Mouse (Mus musculus) limb, embryonic 13.5 days (tissue): Measurements from ENCODE around the gene Ccdc24. TPM values are rescaled to one million over a fixed set of nuclear protein-coding genes. Genes with fewer than 3 reads are reported as not detected.
A peak's percentile ranks its signal among the peaks of the same experiment; 100 is the strongest.

ENCODE experiments used
- ATAC-seq: fragments of 200-750 bp; cut with Nextera tagmentation; 2 replicates; pipeline ENCODE4 v1.8.0; 2017; ENCODE audit warnings: low read depth, moderate number of reproducible peaks, moderate TSS enrichment; ENCODE audit not compliant: low FRiP score
- H3K27ac ChIP-seq: fragments of 300-500 bp; sonication (generic); 2 replicates; pipeline ENCODE4 v1.5.1; 2015; ENCODE audit warnings: inconsistent platforms, mild to moderate bottlenecking, moderate library complexity
- H3K27me3 ChIP-seq: fragments of 300-500 bp; sonication (generic); 2 replicates; pipeline ENCODE4 v1.6.1; 2015; ENCODE audit warnings: mild to moderate bottlenecking, inconsistent platforms
- H3K36me3 ChIP-seq: fragments of 300-500 bp; sonication (generic); 2 replicates; pipeline ENCODE4 v1.6.1; 2015; ENCODE audit warnings: inconsistent platforms, mild to moderate bottlenecking, moderate library complexity
- H3K4me1 ChIP-seq: fragments of 300-500 bp; sonication (generic); 2 replicates; pipeline ENCODE4 v1.6.1; 2015; ENCODE audit warnings: inconsistent platforms
- H3K4me2 ChIP-seq: fragments of 300-500 bp; sonication (generic); replicated peaks from 2 replicates; pipeline ENCODE4 v1.6.1; 2015; ENCODE audit warnings: inconsistent platforms, mild to moderate bottlenecking, moderate library complexity
- H3K4me3 ChIP-seq: fragments of 300-500 bp; sonication (generic); 2 replicates; pipeline ENCODE4 v1.5.1; 2015; ENCODE audit warnings: moderate library complexity, mild to moderate bottlenecking, inconsistent platforms
- H3K9ac ChIP-seq: fragments of 300-500 bp; sonication (generic); 2 replicates; pipeline ENCODE4 v1.6.1; 2015; ENCODE audit warnings: mild to moderate bottlenecking, inconsistent platforms
- H3K9me3 ChIP-seq: fragments of 300-500 bp; sonication (generic); 2 replicates; pipeline ENCODE4 v1.6.1; 2016; ENCODE audit warnings: inconsistent platforms
- WGBS: fragments of 180-500 bp; shearing (Covaris S2); methylation state at CpG from one replicate; pipeline ENCODE4 v1.1.7; 2015; 5-methylcytosine and 5-hydroxymethylcytosine counted together
- polyA plus RNA-seq: library from polyadenylated mRNA; unstranded; fragments of >200 nt; fragmentation: Nextera tagmentation; extraction: Ambion mirVana; gene quantifications from 2 replicates; pipeline ENCODE4 v1.2.1, GENCODE M21; 2015

Ccdc24 gene
- 1.3 and 1.7 TPM in 2 replicates for polyA plus RNA-seq

DNA sequence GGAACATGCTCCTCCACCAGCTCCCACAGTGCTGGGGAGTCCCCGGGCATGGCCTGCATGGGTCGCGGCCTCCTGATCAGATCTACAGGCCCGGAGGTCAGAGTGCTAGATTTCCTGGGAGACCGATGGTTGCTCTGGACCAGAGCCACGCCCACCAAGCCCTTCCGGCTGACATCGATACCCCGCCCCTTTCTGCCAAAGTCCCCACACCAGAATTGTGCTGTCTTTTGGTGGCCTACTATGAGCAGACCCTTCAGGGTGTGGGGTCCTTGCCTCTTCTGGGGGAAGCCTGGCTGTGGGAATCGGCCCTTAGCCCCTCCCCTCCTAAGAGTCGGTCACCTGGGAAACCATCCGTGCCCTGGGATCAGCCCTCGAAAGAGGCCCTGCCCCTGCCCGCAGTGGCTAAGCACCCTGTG is at the start of gene Ccdc24:
Ccdc24 (minus strand) TSS at position 87 of the 416 bp plus-strand sequence.
- 8% methylated on average over 14 of the region's 14 CpGs for WGBS
- peaks cover 53% of the 10 kb centered on the region for H3K36me3 ChIP-seq
- peak within 1 kb of the TSS; percentile 45 for H3K9ac ChIP-seq
- peaks cover 16% of the 10 kb centered on the region for H3K4me1 ChIP-seq
- peak within 1 kb of the TSS; percentile 18 for H3K4me3 ChIP-seq
- no peaks in the 10 kb centered on the region for H3K9me3 ChIP-seq
- no peak for ATAC-seq
- H3K27ac ChIP-seq = no peak within 1 kb of the TSS
- H3K27me3 ChIP-seq = no peaks in the 10 kb centered on the region
- H3K4me2 ChIP-seq = peak within 1 kb of the TSS; percentile 56

DNA sequence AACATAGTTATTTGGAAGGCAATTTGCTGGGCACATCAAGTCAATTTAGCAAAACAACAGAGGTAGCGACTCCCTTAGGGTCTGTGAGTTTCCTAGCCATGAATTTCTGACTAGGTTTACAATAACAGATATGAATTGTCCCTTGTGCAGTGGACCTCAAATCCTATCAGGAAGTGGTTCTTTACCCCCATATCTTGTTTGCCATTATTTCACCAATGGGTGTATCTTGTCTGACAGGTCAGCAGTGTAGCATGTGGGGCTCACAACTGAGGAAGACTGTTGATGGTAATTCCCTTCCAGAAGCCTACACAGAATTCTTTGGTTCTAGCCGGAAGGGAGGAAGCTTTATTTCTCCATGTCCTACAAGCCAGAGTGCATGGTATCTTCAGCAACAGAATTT is 49.0 kb upstream of the Ccdc24 start:
- H3K27me3 ChIP-seq = peaks cover 15% of the 10 kb centered on the region
- H3K4me3 ChIP-seq = no peak overlapping the region
- WGBS = 86% methylated on average over 2 of the region's 2 CpGs
- H3K4me1 ChIP-seq = peaks cover 3% of the 10 kb centered on the region
- no peak overlapping the region for H3K27ac ChIP-seq
- no peak overlapping the region for H3K4me2 ChIP-seq
- H3K36me3 ChIP-seq = no peaks in the 10 kb centered on the region
- H3K9me3 ChIP-seq = no peaks in the 10 kb centered on the region
- no peak overlapping the region for H3K9ac ChIP-seq
- no peak for ATAC-seq

GRCm38 (mm10) chr4:117918762-117919161 is 46.4 kb upstream of the Ccdc24 start:
- no peak overlapping the region for H3K4me2 ChIP-seq
- H3K9ac ChIP-seq = no peak overlapping the region
- H3K4me1 ChIP-seq = peaks cover 15% of the 10 kb centered on the region
- no peaks in the 10 kb centered on the region for H3K27me3 ChIP-seq
- no peak for ATAC-seq
- H3K4me3 ChIP-seq = no peak overlapping the region
- H3K36me3 ChIP-seq = no peaks in the 10 kb centered on the region
- H3K27ac ChIP-seq = no peak overlapping the region
- 85% methylated on average over 5 of the region's 5 CpGs for WGBS
- no peaks in the 10 kb centered on the region for H3K9me3 ChIP-seq

GRCm38 (mm10) chr4:117918261-117918660 is 45.9 kb upstream of the Ccdc24 start:
- WGBS = 64% methylated on average over 3 of the region's 3 CpGs
- H3K4me2 ChIP-seq = no peak overlapping the region
- no peak overlapping the region for H3K27ac ChIP-seq
- peaks cover 20% of the 10 kb centered on the region for H3K4me1 ChIP-seq
- no peaks in the 10 kb centered on the region for H3K27me3 ChIP-seq
- no peak overlapping the region for H3K9ac ChIP-seq
- no peak for ATAC-seq
- no peak overlapping the region for H3K4me3 ChIP-seq
- no peaks in the 10 kb centered on the region for H3K36me3 ChIP-seq
- H3K9me3 ChIP-seq = no peaks in the 10 kb centered on the region

GRCm38 (mm10) chr4:117917847-117918246 is 45.5 kb upstream of the Ccdc24 start:
- Histone ChIP-seq H3K4me1 (peaks cover 24% of the 10 kb centered on the region), H3K27me3 (no peaks in the 10 kb centered on the region), H3K4me3 (no peak overlapping the region), H3K9me3 (no peaks in the 10 kb centered on the region), H3K4me2 (no peak overlapping the region), H3K9ac (no peak overlapping the region), H3K27ac (no peak overlapping the region), H3K36me3 (no peaks in the 10 kb centered on the region)
- WGBS = 90% methylated on average over 4 of the region's 4 CpGs
- no peak for ATAC-seq

DNA sequence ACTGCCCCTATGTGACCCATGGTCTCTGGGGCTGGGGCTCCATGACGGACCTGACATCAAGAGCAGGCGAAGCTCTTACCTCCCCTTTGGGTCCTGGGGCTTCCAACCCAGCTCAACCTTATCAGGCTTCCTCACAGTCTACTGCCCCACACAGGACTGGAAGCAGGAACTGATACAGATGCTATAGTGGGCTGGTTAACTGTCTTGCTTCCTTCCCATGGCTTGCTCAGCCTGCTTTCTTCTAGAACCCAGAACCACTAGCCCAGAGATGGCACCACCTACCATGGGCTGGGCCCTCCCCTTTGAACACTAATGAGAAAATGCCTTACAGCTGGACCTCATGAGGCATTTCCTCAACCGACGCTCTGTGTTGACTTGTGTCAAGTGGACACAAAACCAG is 45.0 kb upstream of the Ccdc24 start:
- H3K27ac ChIP-seq = no peak overlapping the region
- WGBS = 86% methylated on average over 4 of the region's 4 CpGs
- no peak for ATAC-seq
- no peak overlapping the region for H3K4me2 ChIP-seq
- H3K9me3 ChIP-seq = no peaks in the 10 kb centered on the region
- no peaks in the 10 kb centered on the region for H3K27me3 ChIP-seq
- no peak overlapping the region for H3K4me3 ChIP-seq
- no peak overlapping the region for H3K9ac ChIP-seq
- peaks cover 28% of the 10 kb centered on the region for H3K4me1 ChIP-seq
- H3K36me3 ChIP-seq = peaks cover 2% of the 10 kb centered on the region

- Histone ChIP-seq H3K4me3 (no peak overlapping the region), H3K4me2 (0 out of 2 replicates have a peak overlapping the region, but pooled peaks have one; percentile 100), H3K4me1 (peaks cover 28% of the 10 kb centered on the region), H3K9me3 (no peaks in the 10 kb centered on the region), H3K9ac (no peak overlapping the region), H3K27me3 (no peaks in the 10 kb centered on the region), H3K27ac (no peak overlapping the region), H3K36me3 (peaks cover 12% of the 10 kb centered on the region)
- WGBS = 89% methylated on average over 5 of the region's 5 CpGs
- no peak for ATAC-seq
These were observed 44.0 kb upstream of the Ccdc24 start for GRCm38 (mm10) chr4:117916386-117916785.

DNA sequence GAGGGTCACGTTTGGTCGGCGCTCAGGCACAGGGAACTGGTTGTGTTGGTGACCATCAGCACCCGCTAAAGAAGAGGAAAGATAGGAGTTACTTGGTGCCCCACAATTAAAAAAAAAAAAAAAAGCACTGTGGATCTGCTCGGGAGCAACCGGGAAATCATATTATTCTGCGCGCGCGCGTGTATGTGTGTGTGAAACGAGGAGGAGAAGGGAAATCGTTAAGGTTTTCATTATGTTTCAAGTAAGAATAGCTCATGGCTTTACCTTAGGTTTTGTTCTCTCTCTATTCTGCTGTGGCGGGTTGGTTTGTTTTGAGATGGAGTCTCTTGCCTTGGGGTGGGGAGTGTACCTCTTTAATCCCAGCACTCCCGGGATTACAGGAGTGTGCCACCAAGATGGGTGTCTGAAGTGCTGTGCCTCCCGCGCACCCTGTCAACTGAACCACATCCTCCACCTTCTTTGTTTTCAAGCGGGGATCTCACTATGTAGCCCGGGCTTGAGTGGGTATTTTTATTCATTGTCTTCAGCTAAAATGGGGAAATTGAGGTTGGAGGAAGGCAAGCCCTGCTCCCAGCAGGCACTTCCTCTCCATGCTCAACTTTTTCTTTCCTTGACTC is 43.2 kb upstream of the Ccdc24 start:
- Histone ChIP-seq H3K4me2 (peak overlapping the region; percentile 100), H3K4me1 (peaks cover 28% of the 10 kb centered on the region), H3K36me3 (peaks cover 20% of the 10 kb centered on the region), H3K27me3 (no peaks in the 10 kb centered on the region), H3K9me3 (no peaks in the 10 kb centered on the region), H3K4me3 (peak overlapping the region; percentile 80), H3K27ac (no peak overlapping the region), H3K9ac (peak overlapping the region; percentile 92)
- WGBS = 5% methylated on average over 19 of the region's 19 CpGs
- no peak for ATAC-seq

DNA sequence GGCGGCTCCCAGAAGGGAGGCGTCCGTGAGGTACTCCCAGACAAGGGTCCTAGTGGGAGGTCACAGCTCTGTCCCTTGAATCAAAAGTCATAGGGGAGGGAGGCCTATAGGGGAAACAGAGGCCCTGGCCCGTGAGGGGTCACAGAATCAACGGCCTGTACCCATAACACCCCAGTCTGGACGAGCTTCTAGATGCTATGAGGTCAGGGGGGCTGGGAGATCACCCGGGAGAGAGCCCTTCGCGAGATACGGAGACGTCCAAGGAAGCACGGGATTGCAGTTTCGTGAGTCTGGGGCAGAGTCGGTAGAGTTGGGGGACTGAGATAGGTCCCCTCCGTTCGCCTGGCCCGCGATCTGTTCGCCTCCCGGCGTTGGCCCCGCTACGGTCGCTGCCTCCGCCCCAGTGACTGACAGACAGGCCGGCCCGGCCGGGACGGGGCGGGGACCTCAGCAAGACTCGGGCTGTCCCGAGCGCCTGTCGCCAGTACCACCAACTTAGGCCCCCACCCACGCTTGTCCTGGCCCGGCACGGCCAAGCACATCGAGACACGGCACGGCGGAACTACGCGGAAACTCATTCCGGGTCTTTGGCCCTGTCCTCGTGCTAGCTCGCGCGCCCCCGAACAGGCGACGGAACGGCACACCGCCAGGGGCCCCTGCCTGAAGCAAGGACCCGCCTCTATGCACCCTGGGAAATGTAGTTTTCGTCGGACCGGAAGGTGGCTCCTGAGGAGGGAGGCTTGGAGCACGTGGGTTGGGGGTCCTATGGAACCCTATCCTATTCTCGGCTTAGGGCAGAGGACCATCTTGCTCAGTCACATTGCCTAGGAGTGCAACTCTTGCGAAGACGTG is 42.5 kb upstream of the Ccdc24 start, which contains the start of gene Ipo13:
Ipo13 (minus strand) TSS at position 409 of the 852 bp plus-strand sequence.
- WGBS = under 1% methylated on average over 61 of the region's 61 CpGs
- peak within 1 kb of the TSS; percentile 100 for H3K4me2 ChIP-seq
- peak; percentile 95 for ATAC-seq
- no peaks in the 10 kb centered on the region for H3K27me3 ChIP-seq
- no peaks in the 10 kb centered on the region for H3K9me3 ChIP-seq
- H3K4me3 ChIP-seq = peak within 1 kb of the TSS; percentile 80
- H3K36me3 ChIP-seq = peaks cover 27% of the 10 kb centered on the region
- H3K9ac ChIP-seq = peak within 1 kb of the TSS; percentile 92
- H3K4me1 ChIP-seq = peaks cover 28% of the 10 kb centered on the region
- H3K27ac ChIP-seq = peak within 1 kb of the TSS; percentile 75; the same call in 1 of the 2 replicates

- 17% methylated on average over 8 of the region's 8 CpGs for WGBS
- H3K27me3 ChIP-seq = no peaks in the 10 kb centered on the region
- H3K36me3 ChIP-seq = peaks cover 34% of the 10 kb centered on the region
- H3K27ac ChIP-seq = no peak overlapping the region
- peak overlapping the region; percentile 80 for H3K4me3 ChIP-seq
- H3K9me3 ChIP-seq = no peaks in the 10 kb centered on the region
- peak overlapping the region; percentile 92 for H3K9ac ChIP-seq
- H3K4me1 ChIP-seq = peaks cover 32% of the 10 kb centered on the region
- 0 out of 2 replicates have a peak, but pooled peaks have one; percentile 1 for ATAC-seq
- peak overlapping the region; percentile 100 for H3K4me2 ChIP-seq
These were observed 41.7 kb upstream of the Ccdc24 start for GRCm38 (mm10) chr4:117914031-117914430.

- no peak overlapping the region for H3K27ac ChIP-seq
- H3K9ac ChIP-seq = peak overlapping the region; percentile 92
- H3K27me3 ChIP-seq = no peaks in the 10 kb centered on the region
These were observed 41.1 kb upstream of the Ccdc24 start for GRCm38 (mm10) chr4:117913421-117913820.

GRCm38 (mm10) chr4:117912685-117913273 is 40.4 kb upstream of the Ccdc24 start:
- H3K36me3 ChIP-seq = peaks cover 42% of the 10 kb centered on the region
- H3K27ac ChIP-seq = no peak overlapping the region
- peak overlapping the region; percentile 53 for H3K9ac ChIP-seq
- H3K4me1 ChIP-seq = peaks cover 37% of the 10 kb centered on the region
- peak overlapping the region; percentile 80; the same call in 1 of the 2 replicates for H3K4me3 ChIP-seq
- H3K4me2 ChIP-seq = peak overlapping the region; percentile 100
- no peaks in the 10 kb centered on the region for H3K27me3 ChIP-seq
- 54% methylated on average over 7 of the region's 7 CpGs for WGBS
- H3K9me3 ChIP-seq = no peaks in the 10 kb centered on the region
- ATAC-seq = no peak

More at GRCm38 (mm10) chr4:117913421-117913820, 41.1 kb upstream of the Ccdc24 start:
- Histone ChIP-seq H3K4me3 (peak overlapping the region; percentile 80), H3K4me1 (peaks cover 37% of the 10 kb centered on the region), H3K9me3 (no peaks in the 10 kb centered on the region), H3K36me3 (peaks cover 38% of the 10 kb centered on the region), H3K4me2 (peak overlapping the region; percentile 100)
- no peak for ATAC-seq
- WGBS = 60% methylated on average over 3 of the region's 3 CpGs
